Mouse (Mus musculus): ENCODE results near the gene Zc3h12c.

Gene Zc3h12c

GRCm38 (mm10) chr9:52167863-52168685 is at the start of gene Zc3h12c:
Zc3h12c (minus strand) TSS chr9:52168572.
- in situ Hi-C loops (cut with MboI; ENCODE audit: low sequenced_read_pairs) = no loop called here

DNA sequence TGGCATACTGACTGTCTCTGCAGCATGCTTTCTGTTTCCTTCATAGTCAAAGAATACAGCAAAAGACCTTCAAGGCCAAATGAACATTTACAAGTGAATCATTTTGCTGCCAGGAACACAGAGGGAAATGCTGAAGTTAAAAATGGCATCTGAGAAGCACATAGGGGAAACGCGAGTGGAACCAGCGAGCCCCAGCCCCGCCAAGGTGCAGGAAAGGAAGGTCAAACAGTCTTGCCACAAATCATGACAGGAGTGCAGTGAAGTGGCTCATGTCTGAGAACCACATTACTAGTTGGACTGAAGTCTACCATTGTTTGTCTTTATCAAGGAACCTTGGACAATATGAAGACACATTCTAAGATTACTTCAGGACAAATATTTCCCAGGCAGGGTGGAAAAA is 49.3 kb upstream of the Zc3h12c start:
- in situ Hi-C loops (cut with MboI; ENCODE audit: low sequenced_read_pairs) = no loop called here

- in situ Hi-C loops (cut with MboI; ENCODE audit: low sequenced_read_pairs) = no loop called here
These were observed 46.9 kb upstream of the Zc3h12c start for GRCm38 (mm10) chr9:52215291-52215690.

DNA sequence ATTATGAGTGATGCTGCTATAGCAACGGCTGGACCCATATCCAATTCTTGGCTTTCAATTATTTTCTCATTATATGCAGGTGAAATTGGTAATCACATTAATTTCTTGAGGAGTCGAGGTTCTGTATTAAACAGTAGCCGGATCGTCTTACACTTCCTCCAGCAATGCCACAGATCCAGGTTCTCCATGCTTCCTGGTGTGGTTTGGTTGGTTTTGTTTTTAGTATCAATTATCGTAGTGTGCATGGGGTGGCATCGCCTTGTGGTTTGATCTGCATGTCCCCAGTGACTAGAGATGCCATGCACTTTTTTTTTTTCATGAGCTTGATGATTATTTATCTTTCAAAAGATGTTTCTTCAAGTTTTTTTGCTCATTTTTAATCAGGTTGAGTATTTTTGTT is 44.0 kb upstream of the Zc3h12c start:
- in situ Hi-C loops (cut with MboI; ENCODE audit: low sequenced_read_pairs) = no loop called here

- in situ Hi-C loops (cut with MboI; ENCODE audit: low sequenced_read_pairs) = no loop called here
These were observed 40.2 kb upstream of the Zc3h12c start for GRCm38 (mm10) chr9:52208510-52209030.

DNA sequence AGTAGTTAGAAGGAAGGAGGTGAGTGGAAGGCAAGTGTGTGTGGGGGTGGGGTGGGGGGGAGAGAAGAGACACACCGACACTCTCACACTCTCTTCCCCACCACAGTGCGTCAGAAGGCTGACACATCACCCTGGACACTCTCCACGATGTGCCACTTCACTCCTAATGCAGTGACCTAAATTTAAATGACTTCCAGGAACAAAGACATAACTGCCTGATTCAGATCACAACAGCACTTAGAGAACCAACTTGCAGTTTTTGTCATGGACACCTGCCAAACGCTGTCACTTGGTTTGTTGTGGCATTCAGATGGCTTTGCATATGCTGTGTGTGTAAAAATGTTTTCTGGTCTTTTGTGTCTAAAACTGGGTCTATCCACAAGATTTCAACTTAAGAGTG is 34.8 kb upstream of the Zc3h12c start:
- in situ Hi-C loops (cut with MboI; ENCODE audit: low sequenced_read_pairs) = no loop called here

DNA sequence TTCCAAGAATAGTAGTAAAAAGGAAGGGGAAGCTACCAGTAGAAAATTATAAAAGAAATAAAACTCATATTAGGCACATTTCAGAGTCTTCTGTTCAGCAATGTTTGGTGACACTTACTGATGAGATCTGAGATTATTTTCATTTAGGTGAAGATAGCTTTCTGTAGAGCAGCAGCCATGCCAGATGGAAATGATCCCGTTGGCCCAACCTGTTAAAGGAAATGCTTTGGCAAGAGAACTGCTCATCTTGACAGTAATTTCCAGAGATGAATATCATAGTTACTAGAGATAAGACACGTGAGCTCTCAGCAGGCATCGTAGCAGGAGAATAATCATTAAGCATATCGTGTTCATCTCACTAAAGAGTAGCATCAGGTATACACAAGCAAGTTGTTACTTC is 31.9 kb upstream of the Zc3h12c start:
- in situ Hi-C loops (cut with MboI; ENCODE audit: low sequenced_read_pairs) = no loop called here

- in situ Hi-C loops (cut with MboI; ENCODE audit: low sequenced_read_pairs) = no loop called here
These were observed 27.5 kb upstream of the Zc3h12c start for GRCm38 (mm10) chr9:52195853-52196252.

- in situ Hi-C loops (cut with MboI; ENCODE audit: low sequenced_read_pairs) = no loop called here
These were observed 25.5 kb upstream of the Zc3h12c start for GRCm38 (mm10) chr9:52193851-52194250.

- in situ Hi-C loops (cut with MboI; ENCODE audit: low sequenced_read_pairs) = no loop called here
These were observed 22.5 kb upstream of the Zc3h12c start for GRCm38 (mm10) chr9:52190907-52191306.

- in situ Hi-C loops (cut with MboI; ENCODE audit: low sequenced_read_pairs) = no loop called here
These were observed 19.7 kb upstream of the Zc3h12c start for GRCm38 (mm10) chr9:52188106-52188505.

- in situ Hi-C loops (cut with MboI; ENCODE audit: low sequenced_read_pairs) = no loop called here
These were observed 18.0 kb upstream of the Zc3h12c start for GRCm38 (mm10) chr9:52186296-52186941.

GRCm38 (mm10) chr9:52181419-52181818 is 13.0 kb upstream of the Zc3h12c start:
- in situ Hi-C loops (cut with MboI; ENCODE audit: low sequenced_read_pairs) = no loop called here

- in situ Hi-C loops (cut with MboI; ENCODE audit: low sequenced_read_pairs) = no loop called here
These were observed 12.5 kb upstream of the Zc3h12c start for GRCm38 (mm10) chr9:52180851-52181250.

DNA sequence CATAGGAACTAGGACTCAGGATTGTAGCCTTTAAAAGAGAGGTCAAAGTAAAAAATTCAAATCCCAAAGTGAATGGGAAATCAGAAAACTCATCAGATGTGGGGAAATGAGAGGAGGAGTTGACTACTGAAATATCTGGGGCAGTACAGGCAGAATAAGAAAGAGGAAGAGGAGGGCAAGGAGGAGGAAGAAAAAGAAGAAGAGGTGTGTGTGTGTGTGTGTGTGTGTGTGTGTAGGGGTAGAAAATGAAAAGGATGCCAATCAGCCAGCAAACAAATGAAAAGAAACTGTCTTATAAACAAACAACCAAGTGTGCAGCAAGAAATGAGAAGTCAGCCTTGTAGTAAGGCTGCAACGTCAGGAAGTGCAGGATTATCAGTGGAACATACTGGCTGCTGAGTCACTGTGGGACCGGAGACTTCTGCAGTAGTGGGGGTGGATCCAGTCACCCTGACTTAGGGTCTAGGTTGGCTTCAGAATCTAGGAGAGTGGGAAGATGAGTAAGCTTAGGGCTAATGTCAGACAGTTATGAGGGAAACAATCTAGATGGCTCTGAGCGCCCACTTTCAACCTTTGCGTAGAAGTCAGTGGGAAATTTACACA is 7.0 kb upstream of the Zc3h12c start:
- in situ Hi-C loops (cut with MboI; ENCODE audit: low sequenced_read_pairs) = no loop called here

GRCm38 (mm10) chr9:52174671-52175111 is 6.3 kb upstream of the Zc3h12c start:
- in situ Hi-C loops (cut with MboI; ENCODE audit: low sequenced_read_pairs) = no loop called here

DNA sequence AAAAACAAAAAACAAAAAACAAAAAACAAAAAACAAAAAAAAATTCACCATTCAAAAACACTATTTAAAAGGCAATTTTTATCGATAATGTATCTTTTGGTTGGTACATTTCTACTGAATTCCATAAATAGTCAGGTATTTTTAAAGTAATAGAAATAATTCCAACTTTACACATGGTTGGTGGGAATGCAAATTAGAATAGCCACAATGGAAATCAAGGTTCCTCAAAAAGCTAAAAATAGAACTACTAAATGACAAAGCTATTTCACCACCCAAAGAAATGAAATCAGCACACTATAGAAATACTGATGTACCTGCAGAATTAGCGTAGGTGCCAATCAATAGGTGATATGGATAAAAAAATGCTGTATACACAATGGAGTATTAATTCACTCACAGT is 5.6 kb upstream of the Zc3h12c start:
- in situ Hi-C loops (cut with MboI; ENCODE audit: low sequenced_read_pairs) = no loop called here

DNA sequence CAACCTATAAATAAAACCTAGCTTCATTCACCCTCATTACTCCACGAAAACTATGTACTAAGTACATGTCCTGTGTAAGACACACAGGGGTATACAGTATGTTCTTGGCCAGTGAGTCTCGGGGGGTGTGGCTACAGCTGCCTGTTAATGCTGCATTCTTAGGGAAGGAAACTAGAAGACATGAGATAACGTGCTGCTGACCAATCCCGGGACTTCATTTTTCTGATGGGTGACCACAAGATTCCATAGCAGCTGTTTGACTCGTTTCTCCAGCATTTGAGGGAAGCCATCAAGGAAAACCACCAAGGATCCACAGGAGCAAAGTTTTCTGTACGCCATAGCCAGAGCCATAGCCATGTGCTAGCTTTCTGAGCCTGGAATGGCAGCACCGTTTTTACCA is 4.2 kb upstream of the Zc3h12c start:
- in situ Hi-C loops (cut with MboI; ENCODE audit: low sequenced_read_pairs) = no loop called here

DNA sequence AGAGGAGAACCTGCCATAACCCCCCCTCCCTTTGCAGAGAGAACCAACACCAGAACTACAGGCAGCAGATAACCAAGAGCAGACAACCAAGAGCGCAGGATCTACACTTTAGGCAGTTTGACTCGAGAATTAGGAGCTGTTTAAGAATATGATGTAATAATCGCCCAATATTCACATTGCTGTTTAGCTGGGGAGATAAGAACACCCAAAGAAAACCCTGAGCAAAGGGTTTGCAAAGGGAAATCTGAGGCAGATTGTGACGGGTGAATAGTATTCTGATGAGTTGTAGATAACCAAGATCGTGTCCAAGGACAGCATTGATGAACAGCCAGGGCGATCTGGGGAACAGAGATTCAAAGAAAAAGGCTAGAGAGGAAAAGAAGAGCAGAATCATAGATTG is 2.3 kb upstream of the Zc3h12c start:
- in situ Hi-C loops (cut with MboI; ENCODE audit: low sequenced_read_pairs) = no loop called here

DNA sequence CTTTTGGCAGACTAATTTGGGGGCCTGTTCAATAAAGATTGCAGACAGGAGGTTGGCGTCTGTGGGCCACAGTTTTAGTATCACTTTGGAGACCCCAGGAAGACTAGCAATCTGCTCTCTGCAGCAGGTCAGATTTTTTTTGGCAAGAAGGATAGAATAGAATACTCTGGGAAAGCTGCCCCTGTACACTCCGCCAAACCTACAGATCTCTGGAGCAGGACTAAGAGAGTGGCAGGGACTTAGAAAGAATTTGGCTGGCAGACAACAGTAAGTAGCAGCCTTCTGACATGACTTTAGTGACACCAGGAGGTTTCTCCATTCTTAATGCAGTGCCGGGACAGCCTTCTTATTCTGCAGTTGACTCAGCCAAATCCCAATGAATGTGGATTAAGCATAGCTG is 1.8 kb upstream of the Zc3h12c start:
- in situ Hi-C loops (cut with MboI; ENCODE audit: low sequenced_read_pairs) = no loop called here

- in situ Hi-C loops (cut with MboI; ENCODE audit: low sequenced_read_pairs) = no loop called here
These were observed 406 bp upstream of the Zc3h12c start for GRCm38 (mm10) chr9:52168686-52169270.
